Mouse (Mus musculus) stomach, postnatal 0 days (tissue): ENCODE data around the gene Gm28230. TPM values are rescaled to one million over a fixed set of nuclear protein-coding genes. Genes with fewer than 3 reads are reported as not detected.

Experiments used
- ATAC-seq: fragments of 200-750 bp; cut with Nextera tagmentation; 2 replicates; pipeline ENCODE4 v1.8.0; 2017; ENCODE audit not compliant: low FRiP score, low TSS enrichment
- DNase-seq: peaks from one replicate; pipeline ENCODE4 v3.0.0-alpha.2; 2016; ENCODE audit warnings: low spot score
- H3K27ac ChIP-seq: fragments of 300-500 bp; sonication (generic); replicated peaks from 2 replicates; pipeline ENCODE4 v1.5.1; 2014; ENCODE audit warnings: mild to moderate bottlenecking, control low read depth
- H3K27me3 ChIP-seq: fragments of 300-500 bp; sonication (generic); 2 replicates; pipeline ENCODE4 v1.6.1; 2014; ENCODE audit warnings: low read length; ENCODE audit not compliant: control insufficient read depth, insufficient read depth
- H3K36me3 ChIP-seq: fragments of 300-500 bp; sonication (generic); 2 replicates; pipeline ENCODE4 v1.6.1; 2014; ENCODE audit warnings: low read length, mixed read lengths; ENCODE audit not compliant: control insufficient read depth, insufficient read depth
- H3K4me1 ChIP-seq: fragments of 300-500 bp; sonication (generic); replicated peaks from 2 replicates; pipeline ENCODE4 v1.6.1; 2014; ENCODE audit warnings: antibody characterized with exemption; ENCODE audit not compliant: control insufficient read depth, insufficient read depth
- H3K4me2 ChIP-seq: fragments of 300-500 bp; sonication (generic); replicated peaks from 2 replicates; pipeline ENCODE4 v1.6.1; 2014; ENCODE audit warnings: low read depth, mild to moderate bottlenecking, control low read depth, moderate library complexity
- H3K4me3 ChIP-seq: fragments of 300-500 bp; sonication (generic); 2 replicates; pipeline ENCODE4 v1.5.1; 2014; ENCODE audit warnings: low read depth, low read length, control low read depth
- H3K9ac ChIP-seq: fragments of 300-500 bp; sonication (generic); 2 replicates; pipeline ENCODE4 v1.6.1; 2014; ENCODE audit warnings: mild to moderate bottlenecking, low read length, control low read depth, mixed read lengths
- H3K9me3 ChIP-seq: fragments of 300-500 bp; sonication (generic); 2 replicates; pipeline ENCODE4 v1.6.1; 2016; ENCODE audit warnings: low read length; ENCODE audit not compliant: control insufficient read depth
- CTCF ChIP-seq: IDR thresholded peaks from 2 replicates; pipeline ENCODE4 v1.5.1; 2016; ENCODE audit warnings: antibody characterized with exemption, low read depth, mild to moderate bottlenecking, moderate library complexity
- EP300 ChIP-seq: optimal IDR thresholded peaks from 2 replicates; pipeline ENCODE3; 2016; ENCODE audit warnings: antibody characterized with exemption
- WGBS: fragments of 180-500 bp; shearing (Covaris S2); extraction: QIAGEN DNeasy Blood & Tissue Kit; methylation state at CpG from one replicate; pipeline ENCODE4 v1.1.7; 2014; 5-methylcytosine and 5-hydroxymethylcytosine counted together
- polyA plus RNA-seq: library from polyadenylated mRNA; unstranded; fragments of >200 nt; fragmentation: Nextera tagmentation; extraction: Ambion mirVana; gene quantifications from 2 replicates; pipeline ENCODE4 v1.2.1, GENCODE M21; 2015

Gene Gm28230
- polyA plus RNA-seq, 1 experiment from 2014 or later, result not detected

DNA sequence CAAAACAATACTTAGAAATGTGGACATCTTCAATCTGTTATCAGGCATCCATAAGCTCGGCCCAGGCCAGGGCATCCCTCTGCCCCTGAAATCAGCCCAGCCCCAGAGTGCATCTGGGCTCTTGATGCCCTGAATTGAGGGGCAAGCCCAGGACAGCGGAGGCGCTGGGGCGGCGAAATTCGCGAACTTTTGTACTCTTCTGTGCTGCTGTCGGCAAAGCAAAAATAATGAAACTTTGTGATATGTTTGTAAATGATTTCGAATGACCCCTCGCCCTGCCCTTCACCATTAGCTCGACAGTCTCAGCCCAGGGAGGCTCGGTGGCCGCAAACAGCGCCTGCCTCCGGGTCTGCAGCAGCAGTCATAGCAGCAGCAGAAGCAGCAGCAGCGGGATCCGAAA is 1.4 kb upstream of the Gm28230 start:
- Histone ChIP-seq H3K4me1 (no peaks in the 10 kb centered on the region), H3K27me3 (peaks cover 24% of the 10 kb centered on the region; the same call in 1 of the 2 replicates), H3K9me3 (no peaks in the 10 kb centered on the region), H3K27ac (no peak overlapping the region), H3K36me3 (no peaks in the 10 kb centered on the region), H3K9ac (no peak overlapping the region), H3K4me2 (no peak overlapping the region), H3K4me3 (no peak overlapping the region)
- DNase-seq, result no peak
- ATAC-seq, result no peak
- no peak for TF ChIP-seq CTCF
- TF ChIP-seq EP300, result no peak
- WGBS, result 21% methylated on average over 17 of the region's 17 CpGs

DNA sequence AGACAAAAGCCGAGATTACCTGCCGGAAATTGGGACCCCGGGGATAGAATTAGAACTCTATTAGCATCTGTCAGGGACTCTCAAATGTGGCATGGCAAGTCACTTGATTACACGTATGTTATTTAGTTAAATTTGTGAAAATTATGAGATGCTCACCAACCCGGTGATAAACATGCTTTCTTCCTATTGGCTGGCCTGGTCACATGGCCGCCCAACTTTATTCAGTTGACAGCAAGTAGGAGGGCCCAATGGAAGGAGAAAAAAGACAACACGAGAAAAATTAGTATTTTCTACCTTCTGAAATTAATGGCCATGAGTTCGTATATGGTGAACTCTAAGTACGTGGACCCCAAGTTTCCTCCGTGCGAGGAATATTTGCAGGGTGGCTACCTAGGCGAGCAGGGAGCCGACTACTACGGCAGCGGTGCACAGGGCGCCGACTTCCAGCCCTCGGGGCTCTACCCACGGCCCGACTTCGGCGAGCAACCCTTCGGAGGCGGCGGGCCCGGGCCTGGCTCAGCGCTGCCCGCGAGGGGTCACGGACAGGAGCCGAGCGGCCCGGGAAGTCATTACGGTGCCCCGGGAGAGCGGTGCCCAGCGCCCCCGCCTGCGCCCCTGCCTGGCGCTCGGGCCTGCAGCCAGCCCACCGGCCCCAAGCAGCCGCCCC is 578 bp downstream of the Gm28230 start:
- no peak overlapping the region for H3K9ac ChIP-seq
- 12% methylated on average over 37 of the region's 43 CpGs for WGBS
- 0 out of 2 replicates have a peak, but pooled peaks have one; percentile 15 for ATAC-seq

GRCm38 (mm10) chr2:74727640-74728302 is 1.2 kb downstream of the Gm28230 start:
- peaks cover 32% of the 10 kb centered on the region for H3K27me3 ChIP-seq
- H3K4me1 ChIP-seq, result no peaks in the 10 kb centered on the region
- H3K36me3 ChIP-seq, result no peaks in the 10 kb centered on the region
- 0 out of 2 replicates have a peak, but pooled peaks have one; percentile 12 for ATAC-seq
- H3K27ac ChIP-seq, result no peak overlapping the region
- 0 out of 2 replicates have a peak overlapping the region, but pooled peaks have one; percentile 23 for H3K4me2 ChIP-seq
- WGBS, result 12% methylated on average over 25 of the region's 25 CpGs
- H3K9ac ChIP-seq, result no peak overlapping the region
- no peak for DNase-seq
- peak overlapping the region; percentile 12 for H3K4me3 ChIP-seq
- TF ChIP-seq EP300 (no peak), CTCF (no peak)
- no peaks in the 10 kb centered on the region for H3K9me3 ChIP-seq

More for the DNA sequence above, 578 bp downstream of the Gm28230 start:
- TF ChIP-seq CTCF (no peak), EP300 (no peak)
- Histone ChIP-seq H3K36me3 (no peaks in the 10 kb centered on the region), H3K4me3 (peak overlapping the region; percentile 12), H3K4me2 (peak overlapping the region; percentile 23; the same call in 1 of the 2 replicates), H3K27me3 (peaks cover 31% of the 10 kb centered on the region), H3K4me1 (no peaks in the 10 kb centered on the region), H3K27ac (no peak overlapping the region), H3K9me3 (no peaks in the 10 kb centered on the region)
- DNase-seq, result no peak

DNA sequence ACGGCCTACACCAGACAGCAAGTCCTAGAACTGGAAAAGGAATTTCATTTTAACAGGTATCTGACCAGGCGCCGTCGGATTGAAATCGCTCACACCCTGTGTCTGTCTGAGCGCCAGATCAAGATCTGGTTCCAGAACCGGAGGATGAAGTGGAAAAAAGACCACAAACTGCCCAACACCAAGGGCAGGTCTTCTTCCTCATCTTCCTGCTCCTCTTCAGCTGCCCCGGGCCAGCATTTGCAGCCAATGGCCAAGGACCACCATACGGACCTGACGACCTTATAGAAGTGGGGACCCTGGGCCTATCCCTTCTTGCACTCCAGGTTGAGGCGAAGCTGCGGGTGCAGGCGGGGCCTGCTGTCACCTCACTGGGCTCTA is 1.8 kb downstream of the Gm28230 start:
- H3K9ac ChIP-seq, result no peak overlapping the region
- no peak overlapping the region for H3K4me3 ChIP-seq
- no peak overlapping the region for H3K27ac ChIP-seq
- DNase-seq (no peak), ATAC-seq (no peak)
- TF ChIP-seq EP300, result no peak
- TF ChIP-seq CTCF, result no peak
- 34% methylated on average over 13 of the region's 13 CpGs for WGBS
- H3K9me3 ChIP-seq, result no peaks in the 10 kb centered on the region
- H3K4me2 ChIP-seq, result no peak overlapping the region
- H3K27me3 ChIP-seq, result peaks cover 32% of the 10 kb centered on the region
- no peaks in the 10 kb centered on the region for H3K36me3 ChIP-seq
- no peaks in the 10 kb centered on the region for H3K4me1 ChIP-seq

DNA sequence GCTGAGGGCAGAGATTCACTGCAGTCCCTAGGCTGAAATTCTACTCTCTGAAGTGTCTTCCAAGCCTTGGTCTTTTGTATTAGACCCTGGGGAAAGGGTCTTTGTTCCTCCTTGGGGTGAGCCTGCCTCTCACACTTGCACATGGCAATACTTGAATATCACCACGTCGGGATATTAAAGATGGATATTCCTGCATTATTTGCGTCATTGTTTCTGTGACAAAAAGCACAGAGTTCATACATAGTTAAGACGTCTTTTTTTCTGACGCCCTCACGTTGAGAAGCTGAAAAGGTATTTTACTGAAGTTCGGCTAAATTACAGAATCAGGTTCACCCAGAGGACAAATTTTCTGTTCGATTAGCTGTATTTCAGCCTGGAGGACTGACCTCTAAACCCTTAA is 3.8 kb downstream of the Gm28230 start:
- no peak for DNase-seq
- H3K9me3 ChIP-seq, result no peaks in the 10 kb centered on the region
- 27% methylated on average over 8 of the region's 8 CpGs for WGBS
- peaks cover 27% of the 10 kb centered on the region for H3K27me3 ChIP-seq
- H3K36me3 ChIP-seq, result no peaks in the 10 kb centered on the region
- H3K4me2 ChIP-seq, result no peak overlapping the region
- H3K4me3 ChIP-seq, result no peak overlapping the region
- no peak for ATAC-seq
- H3K4me1 ChIP-seq, result no peaks in the 10 kb centered on the region
- no peak overlapping the region for H3K9ac ChIP-seq
- TF ChIP-seq CTCF (no peak), EP300 (no peak)
- H3K27ac ChIP-seq, result no peak overlapping the region

- DNase-seq (no peak), ATAC-seq (no peak)
- Histone ChIP-seq H3K4me2 (no peak overlapping the region), H3K27ac (no peak overlapping the region), H3K9me3 (no peaks in the 10 kb centered on the region), H3K4me1 (no peaks in the 10 kb centered on the region), H3K27me3 (peaks cover 28% of the 10 kb centered on the region), H3K4me3 (no peak overlapping the region), H3K36me3 (no peaks in the 10 kb centered on the region), H3K9ac (no peak overlapping the region)
- TF ChIP-seq CTCF (no peak), EP300 (no peak)
Observed at GRCm38 (mm10) chr2:74731055-74731454, 4.5 kb downstream of the Gm28230 start.
